Mouse (Mus musculus) retina, embryonic 14.5 days (tissue): ENCODE measurements at regions not wholly inside any gene's neighbourhood (a gene's known extent, or its start where the extent isn't known, plus 50 kb on each side); places are given as distances from the start of the nearest gene placed in this dataset.

Source experiments
- DNase-seq: peaks from one replicate; pipeline ENCODE4 v3.0.0-alpha.2; 2015; ENCODE audit warnings: low spot score

- peak; percentile 55 for DNase-seq
Measured at GRCm38 (mm10) chr2:160584568-160584967, 61.1 kb upstream of the Top1 start.

DNA sequence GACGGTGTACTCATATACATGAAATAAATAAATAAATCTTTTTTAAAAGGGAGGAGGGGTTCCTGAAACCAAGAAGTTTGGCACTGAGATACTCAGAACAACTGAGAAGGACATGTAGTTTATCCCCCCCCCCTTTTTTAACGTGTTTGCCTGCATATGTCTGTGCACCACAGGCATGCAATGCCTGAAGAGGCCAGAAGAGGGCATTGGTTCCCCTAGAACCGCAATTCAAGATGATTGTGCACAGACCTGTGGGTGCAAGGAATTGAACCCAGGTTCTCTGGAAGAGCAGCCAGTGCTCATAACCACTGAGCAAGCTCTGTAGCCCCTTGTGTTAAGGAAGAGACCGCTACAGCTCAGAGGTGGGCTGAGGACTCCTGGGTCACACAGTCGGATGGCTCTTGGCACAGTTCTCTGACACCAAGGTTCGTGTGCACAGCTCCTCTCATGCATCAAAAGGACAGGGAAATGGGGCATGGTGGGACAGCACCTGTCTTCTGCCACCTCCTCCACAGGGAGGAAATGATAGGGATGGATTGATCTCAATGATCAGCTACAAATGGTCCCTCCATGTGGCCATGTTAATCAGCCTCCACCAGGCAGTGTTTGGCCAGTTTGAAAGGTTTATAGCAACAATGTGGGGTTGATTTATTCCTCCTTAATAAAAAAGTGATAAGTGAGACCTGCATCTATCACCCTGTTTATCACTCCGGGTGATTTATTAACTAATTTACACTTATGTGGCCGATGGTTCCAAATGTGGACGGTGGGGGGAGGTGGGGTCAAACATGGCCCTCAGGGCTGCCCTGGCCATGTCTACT lies 58.5 kb upstream of the Top1 start:
- DNase-seq = no peak

DNA sequence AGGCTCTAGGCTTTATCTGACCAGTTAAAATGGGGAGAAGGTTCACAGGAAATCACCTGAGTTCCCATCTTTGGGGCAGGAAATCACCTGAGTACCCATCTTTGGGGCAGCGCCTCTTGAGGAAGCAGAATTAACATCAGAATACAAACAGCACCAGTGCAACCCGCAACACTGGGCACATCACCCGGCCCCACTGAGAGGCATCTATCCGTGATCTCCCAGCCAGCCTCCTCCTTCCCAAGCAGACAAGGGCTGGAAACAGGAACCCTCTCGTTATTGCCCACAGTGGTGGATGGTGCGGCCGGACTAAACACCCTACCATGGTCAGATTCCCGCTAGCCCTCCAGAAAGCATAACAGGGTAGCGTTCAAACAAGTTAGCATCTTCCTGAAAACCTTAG lies 57.3 kb upstream of the Top1 start:
- no peak for DNase-seq

GRCm38 (mm10) chr2:160590209-160590910 lies 55.3 kb upstream of the Top1 start:
- peak; percentile 71 for DNase-seq

GRCm38 (mm10) chr2:160591446-160592180 lies 54.1 kb upstream of the Top1 start:
- no peak for DNase-seq

- peak; percentile 87 for DNase-seq
Measured at GRCm38 (mm10) chr2:160593035-160593434, 52.7 kb upstream of the Top1 start.
